Mouse (Mus musculus): Measurements from ENCODE around the gene Cenpp.

Gene Cenpp

DNA sequence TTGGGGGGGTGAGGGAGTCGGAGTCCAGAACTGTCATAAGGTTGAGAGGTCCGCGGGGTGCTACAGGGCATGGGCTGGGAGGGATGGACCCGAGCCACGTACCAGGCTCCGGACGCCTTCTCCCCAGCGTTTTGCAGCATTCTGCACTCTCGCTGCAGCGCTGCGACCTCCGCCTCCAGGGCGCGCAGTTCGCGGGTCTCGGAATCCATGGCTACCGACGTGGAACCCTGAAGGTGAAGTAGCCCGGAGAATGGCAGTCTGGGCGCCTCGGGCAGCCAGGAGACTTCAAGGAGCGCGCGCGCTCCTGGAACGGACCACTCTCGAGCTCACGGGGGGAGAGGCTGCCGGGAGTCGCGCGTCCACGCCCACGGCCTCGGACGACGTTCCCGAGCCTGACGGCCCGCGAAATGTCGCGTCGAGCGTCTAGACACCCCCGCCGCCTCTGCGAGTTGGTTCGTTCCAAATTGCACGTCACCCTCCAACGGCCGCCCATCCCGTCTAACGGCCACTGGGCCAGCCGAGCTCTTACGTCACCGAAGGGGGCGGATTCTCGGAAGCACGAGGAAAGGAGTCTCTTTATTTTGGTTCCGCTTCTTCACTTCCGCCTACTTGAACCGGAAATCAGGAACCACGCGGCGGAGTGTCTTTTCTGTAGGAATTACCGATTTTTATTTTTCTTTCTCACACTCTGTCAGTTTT is at the start of gene Cenpp, which contains the start of gene Nol8:
TSS of gene Cenpp (minus strand) at position 305 of the 699 bp plus-strand sequence.
TSS of gene Nol8 (plus strand) at position 598 of the 699 bp plus-strand sequence.
- peak; percentile 97 for DNase-seq (ENCODE audit: low read depth)

DNA sequence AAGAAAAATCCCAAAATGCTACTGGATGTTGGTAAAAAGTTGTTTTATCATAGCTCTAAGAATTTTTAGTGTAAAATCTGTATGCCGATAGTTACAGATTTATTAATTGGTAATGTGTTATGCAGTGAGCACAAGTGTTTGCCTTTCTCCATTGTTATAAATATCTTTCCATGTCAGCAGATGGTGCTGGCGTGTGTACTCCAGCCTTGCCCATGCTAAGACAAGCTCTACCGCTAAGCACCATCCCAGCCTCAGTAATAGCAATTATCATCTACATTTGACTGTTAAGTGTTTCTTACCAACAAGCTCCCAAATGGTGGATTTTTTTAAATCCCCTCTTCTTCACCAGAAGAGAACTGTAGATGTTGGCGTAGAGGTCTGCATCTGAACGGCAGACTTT is 38.5 kb upstream of the Cenpp start:
- DNase-seq (ENCODE audit: low read depth) = no peak

DNA sequence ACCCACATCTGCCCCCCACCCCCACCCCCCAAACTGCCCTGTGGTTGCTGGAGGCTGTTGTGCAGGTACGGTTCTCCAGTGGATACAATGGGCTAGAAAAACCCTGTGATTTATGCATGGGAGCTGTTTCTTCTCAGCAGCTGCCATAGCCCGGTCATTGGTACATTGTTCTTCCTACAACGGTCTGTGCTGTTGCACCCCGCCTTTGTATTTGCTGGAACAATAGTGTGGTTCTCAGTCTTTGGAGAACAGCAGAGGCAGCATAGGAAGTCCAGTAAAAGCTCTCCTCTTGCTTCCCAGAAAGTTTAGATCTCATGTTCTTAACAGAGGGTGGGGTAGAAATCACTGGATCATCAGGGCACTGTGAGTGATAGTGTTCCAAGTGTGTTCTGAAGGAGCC is 31.7 kb upstream of the Cenpp start:
- DNase-seq (ENCODE audit: low read depth) = no peak

DNA sequence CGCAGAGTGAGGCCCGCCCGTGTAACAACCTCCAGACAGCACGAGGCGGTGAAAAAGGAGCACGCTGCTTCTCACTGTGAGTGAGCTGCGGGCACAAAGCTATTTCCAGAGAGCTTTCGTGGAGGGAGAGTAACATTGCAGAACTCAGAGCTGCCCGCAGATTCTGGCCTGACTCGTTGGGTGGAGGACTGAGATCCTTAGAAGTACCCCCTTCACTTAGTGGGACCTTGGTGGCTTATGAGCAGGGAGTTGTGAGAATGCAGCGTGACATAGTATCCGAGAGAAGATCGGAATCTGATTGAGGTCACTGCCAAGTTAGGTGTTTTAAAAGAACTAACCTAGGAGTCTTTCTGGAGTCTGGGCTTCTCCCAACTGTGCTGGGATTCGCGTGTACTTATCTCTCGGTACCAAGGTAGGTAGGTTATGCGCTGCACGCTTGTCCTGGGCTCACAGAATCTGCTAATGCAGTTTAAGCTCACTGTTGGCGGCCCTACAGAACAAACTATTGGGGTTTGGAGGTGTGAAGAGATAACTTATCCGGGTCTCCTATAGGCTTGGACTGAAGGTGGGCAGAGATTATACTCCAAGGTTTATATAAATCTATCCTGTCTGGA is 29.8 kb upstream of the Cenpp start:
- DNase-seq (ENCODE audit: low read depth) = no peak

DNA sequence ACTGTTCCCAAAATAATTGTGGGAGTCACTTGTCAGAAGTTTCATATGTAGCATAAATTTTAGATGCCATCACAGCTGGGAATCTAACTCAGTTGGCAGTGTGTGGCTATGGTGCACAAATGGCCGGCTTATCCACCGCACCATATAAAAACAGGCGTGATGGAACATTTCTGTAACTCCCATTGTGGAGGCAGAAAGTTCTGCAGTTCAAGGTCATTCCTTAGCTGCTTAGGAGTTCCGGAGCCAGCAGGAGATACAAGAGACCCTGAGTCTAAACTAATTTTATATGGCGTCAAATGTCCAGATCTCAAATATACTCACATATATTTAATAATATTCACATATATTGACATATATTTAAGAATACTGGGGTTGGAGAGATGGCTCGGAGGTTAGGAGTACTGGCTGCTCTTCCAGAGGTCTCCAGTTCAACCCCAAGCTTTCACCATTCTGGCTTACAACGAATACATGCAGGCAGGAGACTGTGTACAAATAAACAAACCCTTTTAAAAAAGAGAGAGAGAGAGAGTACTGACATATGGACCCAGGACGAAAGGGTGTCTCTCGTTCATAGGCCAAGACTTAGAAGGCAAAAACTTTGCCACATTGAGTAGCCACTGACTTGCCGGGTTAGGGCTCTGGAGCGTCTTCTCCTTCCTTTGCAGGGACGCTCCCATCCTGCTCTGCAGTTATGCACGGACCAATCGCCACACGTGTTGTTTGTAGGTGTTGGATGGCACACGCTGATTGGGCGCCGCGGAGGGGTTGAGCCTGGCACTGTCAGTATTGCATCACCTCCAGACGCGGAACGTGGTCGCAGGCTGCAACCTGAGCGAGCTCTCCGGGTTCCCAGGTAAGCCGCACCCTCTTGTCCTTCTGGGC is 29.0 kb upstream of the Cenpp start, which contains the start of gene Iars:
TSS of gene Iars (plus strand) at position 750 of the 882 bp plus-strand sequence.
- DNase-seq (ENCODE audit: low read depth) = peak; percentile 96

DNA sequence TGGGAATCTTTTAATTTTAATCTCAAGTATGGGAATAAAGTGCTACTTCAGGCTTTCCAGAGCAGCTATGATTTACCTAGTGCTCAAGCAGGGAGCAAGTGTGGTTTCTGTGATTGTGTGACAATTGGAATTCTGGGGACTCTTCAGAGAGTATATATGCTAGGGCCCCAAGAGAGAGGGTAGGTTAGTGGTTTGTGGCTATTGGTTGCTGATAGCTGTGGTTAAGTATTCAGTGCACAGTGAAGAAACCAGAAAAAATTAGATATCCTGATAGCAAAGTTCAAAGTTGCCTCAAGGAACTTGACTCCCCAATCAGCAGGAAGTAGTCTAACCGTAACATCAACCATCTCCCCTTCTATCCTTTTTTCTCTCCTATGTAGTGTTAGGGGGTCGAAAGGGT is 25.2 kb upstream of the Cenpp start:
- no peak for DNase-seq (ENCODE audit: low read depth)

DNA sequence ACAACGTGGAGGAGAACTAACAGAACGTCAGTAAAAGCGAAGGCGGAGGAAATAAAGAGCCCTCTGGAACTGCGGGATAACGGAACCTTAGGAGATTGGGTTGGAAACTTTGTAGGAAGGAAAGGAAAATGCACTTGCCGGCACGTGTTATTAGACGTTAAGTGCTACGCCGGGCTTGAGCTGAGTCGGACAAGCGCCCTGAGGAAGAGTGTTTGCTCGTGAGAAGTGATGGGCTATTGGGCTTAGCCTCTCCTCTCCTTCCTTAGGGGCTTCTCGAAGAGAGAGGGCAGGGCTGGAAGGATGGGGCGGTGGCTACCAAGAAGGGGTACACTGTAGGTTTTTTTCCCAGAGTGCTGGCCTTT is 576 bp upstream of the Cenpp start:
- no peak for DNase-seq (ENCODE audit: low read depth)

DNA sequence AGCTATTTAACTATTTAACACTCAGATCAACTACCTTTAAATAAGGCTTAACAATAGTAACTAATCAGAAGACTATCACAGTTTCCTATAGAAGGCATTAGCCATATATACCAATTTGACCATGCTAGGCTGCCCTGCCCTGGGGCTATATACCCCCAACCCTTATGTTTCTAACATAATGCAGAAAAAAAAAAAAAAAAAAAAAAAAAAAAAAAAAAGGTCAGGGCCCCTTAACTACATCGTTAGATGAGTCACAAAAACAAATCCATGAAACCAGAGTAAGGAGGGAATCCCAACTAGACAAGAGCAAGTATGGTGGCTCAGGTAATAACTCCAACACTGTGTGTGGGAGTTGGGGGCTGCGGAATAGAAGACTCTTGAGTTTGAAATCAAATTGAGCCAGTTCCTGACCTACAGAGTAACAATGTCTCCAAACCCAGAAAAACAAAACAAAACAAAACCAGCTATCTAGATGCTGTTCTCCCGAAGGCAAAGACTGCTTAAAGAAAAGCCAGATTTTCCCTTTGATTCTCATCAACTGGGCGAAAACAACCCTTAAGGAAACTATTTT is 719 bp downstream of the Cenpp start:
- no peak for DNase-seq (ENCODE audit: low read depth)

DNA sequence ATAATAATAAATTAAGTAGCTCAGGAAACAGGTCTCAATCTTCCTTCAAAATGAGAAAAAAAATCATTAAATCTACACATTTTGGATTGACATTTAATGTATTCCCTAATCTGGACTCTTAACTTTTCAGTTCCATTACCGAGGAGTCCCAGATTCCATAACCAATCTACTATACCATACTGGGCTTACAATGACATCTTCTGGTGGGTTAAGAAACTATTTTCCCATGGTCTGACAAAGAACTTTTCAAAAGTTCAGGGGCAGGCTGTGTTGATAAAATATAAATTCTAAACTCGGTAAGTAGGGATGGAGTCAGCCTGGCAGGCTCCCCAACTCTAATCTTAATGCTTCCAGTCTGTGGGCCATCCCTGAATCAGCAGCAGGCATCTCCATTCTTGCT is 1.4 kb downstream of the Cenpp start:
- no peak for DNase-seq (ENCODE audit: low read depth)

DNA sequence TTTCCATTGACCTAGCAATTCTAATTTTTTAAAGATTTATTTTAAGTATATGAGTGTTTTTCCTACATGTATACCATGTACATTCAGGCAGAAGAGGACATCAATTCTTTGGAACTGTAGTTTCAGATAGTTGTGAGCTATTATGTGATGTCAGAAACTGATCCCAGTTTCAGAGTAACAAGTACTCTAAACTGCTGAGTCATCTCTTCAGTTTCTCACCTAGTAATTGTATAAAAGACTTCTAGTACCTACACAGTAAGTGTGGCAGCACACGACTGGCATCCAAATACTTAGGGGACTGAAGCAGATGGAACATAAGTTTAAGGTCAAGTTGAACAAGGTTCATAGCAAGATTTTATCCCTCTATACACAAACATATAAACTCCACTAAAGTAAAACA is 6.6 kb downstream of the Cenpp start:
- no peak for DNase-seq (ENCODE audit: low read depth)

DNA sequence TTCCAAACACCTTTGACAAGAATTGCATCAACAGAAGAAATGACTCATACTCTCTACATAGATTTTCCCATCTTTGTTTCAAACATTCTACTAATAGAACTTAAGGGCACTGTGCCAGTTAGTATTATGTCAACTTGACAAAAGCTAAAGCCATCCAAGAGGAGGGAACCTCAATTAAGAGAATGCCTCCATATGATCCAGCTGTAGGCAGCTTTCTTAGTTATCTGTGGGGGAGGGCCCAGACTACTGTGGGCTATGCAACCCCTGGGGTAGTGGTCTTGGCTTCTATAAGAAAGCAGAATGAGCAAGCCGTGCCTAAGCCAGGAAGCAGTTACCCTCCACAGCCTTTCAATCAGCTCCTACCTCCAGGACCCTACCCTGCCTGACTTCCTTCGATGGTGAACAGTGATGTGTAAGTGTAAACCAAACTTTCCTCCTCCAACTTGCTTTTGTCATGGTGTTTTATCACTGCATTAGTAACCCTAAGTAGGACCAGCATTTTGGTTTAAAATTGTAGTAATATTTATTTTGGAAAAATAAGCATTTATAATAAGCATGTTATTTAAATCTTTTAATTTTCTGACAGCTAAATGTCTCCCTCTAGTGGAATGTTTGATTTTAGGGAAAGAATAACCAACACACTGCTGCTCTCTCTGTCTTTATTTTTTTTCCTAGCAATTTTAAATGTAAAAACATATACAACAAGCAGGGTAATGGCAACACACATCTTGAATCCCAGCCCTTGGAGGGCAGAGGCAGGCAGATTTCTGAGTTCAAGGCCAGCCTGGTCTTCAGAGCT is 7.7 kb downstream of the Cenpp start:
- peak; percentile 36 for DNase-seq (ENCODE audit: low read depth)

DNA sequence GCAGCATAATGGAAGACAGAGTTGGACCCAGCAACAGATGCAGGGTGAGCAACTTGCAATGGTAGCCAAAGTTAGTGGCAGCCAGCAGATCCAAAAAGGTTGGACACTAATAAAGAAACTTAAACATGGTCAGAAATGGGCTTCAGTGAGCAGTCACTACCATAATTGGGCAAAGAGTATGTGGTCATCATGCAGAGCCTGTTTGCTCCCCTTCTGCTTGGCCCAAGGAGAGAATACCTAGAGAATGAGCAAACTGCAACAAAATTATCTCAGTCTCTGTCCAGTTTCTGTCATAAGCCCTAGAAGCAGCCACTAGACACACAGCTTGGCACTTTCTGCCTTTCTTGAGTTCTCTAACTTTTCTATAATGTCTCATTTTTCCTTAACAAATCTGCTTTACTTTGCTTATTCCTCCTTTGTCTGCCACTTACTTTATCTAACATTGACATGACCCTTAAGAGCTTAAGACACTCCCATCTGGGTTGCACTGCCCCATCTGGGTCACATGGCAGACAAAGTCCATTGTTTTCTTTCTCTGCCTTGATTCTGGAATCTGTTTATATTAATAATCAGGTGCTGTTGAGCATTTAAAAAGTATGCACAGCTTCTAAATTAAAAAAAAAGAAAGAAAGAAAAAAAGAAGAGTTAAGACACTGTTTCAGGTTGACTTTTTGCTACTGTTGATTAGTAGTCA is 8.8 kb downstream of the Cenpp start:
- no peak for DNase-seq (ENCODE audit: low read depth)

DNA sequence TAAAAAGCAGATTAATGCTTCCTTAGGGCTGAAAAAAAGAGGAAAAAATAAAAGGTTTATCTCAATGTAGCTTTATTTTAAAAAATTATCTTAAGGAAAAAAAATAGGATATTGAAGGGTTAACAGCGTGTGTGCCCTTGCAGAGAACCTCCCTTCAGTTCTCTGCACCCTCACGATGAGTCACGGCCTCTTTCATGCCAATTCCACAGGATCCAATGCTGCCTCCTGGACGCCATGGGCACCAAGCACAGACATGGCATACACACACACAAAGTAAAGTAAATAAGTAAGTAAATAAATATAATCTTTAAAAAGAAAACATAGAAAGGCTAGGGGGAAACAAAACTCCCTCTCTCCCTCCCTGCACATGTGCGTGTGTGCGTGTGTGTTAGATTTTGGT is 9.9 kb downstream of the Cenpp start:
- peak; percentile 27 for DNase-seq (ENCODE audit: low read depth)

DNA sequence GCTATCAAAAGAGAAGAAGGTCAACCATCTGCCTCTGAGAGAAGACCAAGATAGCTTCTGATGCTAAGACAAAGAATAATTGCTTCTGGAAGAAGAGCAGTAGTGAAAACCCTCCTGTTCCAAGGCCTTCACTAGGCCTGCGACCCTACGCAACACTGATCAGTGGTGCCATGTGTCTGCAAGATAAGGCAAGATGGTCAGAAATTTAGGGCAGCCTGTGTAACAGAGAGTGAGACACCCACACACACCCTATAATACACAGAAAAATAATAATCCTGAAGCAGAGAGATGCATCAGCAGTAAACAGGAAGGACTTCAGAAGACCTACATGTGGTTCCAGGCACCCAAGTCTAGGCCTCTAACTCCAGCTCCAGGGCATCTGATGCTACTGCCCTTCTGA is 12.6 kb downstream of the Cenpp start:
- no peak for DNase-seq (ENCODE audit: low read depth)

DNA sequence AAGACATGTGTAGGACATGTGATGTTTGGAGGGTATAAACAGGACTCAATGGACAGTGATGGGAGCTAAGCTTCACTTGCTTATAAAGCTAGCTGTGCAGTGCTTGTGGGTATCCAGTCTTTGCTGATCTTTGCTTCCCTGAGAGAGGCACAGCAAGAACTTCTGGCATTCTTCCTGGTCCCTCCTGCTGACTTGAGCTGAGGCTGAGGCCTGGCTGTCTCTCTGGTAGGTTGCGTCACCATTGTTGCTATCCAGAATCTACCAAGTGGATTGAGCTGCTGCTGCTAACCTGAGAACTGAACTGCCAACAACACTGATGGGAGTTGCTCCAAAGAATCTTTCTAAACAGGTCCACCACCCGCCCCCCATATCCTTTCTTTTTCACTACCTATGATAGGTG is 23.5 kb downstream of the Cenpp start:
- DNase-seq (ENCODE audit: low read depth) = peak; percentile 22

DNA sequence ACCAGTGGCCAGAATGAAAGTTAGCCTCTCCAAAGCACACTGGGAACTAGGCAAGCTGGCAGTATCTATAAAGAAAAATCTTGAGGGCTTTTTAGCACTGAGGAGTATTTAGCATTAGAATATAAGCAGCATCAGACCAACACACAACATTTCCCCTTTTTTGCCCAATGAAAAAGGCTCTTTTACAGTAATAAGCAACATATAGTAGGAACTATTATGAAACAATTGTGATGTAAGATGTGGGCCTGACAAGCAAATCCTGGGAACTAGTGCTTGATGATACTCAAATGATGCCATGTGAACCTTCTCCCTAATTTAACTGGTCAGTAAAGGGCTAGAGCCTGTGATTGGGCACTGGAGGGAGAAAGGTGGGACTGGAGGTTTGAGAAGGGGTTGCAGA is 24.4 kb downstream of the Cenpp start:
- DNase-seq (ENCODE audit: low read depth) = no peak

DNA sequence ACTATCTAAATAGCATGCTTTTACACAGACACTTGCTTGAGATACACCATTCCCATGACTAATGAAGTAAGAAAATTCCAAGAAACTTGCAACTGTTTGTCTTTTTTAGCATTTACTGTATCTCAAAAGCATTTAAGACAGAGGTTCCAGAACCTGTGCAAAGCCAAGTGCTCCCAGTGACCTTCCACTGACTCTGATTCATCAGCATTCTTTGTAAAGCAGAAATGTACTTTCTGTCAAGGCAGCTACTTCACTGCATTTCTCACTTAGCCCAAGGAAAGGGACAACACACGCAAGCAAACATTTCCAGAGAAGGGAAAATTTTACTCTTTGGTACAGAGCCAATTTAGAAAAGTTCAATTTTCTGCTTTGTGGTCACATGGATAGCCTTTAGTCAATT is 29.4 kb downstream of the Cenpp start:
- DNase-seq (ENCODE audit: low read depth) = peak; percentile 28

DNA sequence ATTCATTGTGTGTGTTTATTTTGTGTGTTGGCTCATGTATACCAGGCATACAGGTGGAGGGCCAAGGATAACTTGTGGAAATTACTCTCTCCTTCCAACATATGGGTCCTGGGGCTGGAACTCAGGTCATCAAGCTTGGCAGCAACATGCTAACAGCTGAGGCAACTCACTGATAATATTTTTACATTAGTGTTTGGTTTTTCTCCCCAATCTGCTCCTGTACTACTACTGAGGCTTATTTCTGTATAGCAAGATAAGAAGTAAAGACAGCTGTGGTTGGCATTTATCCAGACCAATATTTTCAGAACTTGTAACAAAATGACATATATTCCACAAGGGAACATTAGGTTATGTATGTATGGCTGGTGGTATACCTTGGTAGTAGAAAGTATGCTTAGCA is 34.2 kb downstream of the Cenpp start:
- DNase-seq (ENCODE audit: low read depth) = no peak

DNA sequence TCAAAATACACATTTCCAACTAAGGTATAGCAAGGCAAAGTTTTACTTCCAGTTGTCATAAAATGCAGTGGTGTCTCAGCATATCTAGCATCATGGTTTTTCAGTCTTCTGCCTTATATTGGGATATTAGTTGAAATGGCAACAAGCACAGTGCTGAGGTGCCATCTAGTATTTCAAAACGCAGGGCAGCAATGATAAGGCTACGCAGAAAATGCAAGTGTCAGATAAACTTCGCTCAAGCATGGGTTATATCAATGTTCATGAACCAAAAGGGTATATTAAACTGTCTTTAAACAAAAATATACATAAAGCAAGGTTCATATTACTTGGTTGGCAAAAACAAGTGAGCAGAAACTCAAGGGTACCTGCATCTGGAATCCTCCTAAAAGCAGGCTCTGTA is 35.6 kb downstream of the Cenpp start:
- no peak for DNase-seq (ENCODE audit: low read depth)

DNA sequence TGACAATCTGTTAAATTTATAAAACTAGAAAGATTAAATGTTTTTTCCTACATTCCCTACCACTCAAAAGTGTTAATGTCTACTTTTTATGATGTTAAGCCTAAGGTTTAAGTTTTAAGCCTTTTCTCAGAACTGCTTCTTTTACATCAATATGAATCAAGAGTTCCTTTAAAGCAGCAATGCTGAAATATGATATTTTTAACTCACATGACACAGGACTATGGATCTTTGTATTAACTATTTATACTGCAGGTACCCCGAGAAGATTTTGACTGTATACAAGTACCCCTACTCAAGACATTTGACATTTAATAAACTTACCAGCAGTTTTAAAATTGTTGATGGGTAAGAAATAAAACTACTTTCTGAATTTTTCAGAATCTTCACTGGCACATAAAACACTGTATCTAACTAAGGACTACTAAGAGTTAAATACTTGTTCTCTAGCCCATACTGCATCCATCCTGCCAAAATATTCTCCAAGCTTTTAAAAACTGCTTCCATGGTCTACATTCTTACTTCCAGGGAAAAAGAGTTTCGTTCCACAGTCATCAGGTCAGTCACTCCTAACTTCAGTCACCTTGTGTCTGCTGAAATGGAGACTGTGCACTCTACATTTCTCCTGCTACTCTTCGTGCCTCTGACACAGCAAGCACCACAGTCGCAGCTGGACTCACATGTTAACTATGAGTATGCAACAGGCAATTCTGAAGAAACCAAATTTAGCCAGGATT is 43.8 kb downstream of the Cenpp start:
- no peak for DNase-seq (ENCODE audit: low read depth)

Data from fibroblast of lung, adult 2 months (primary cell).